Mouse (Mus musculus): ENCODE measurements around the gene Ski. TPM values are rescaled to one million over a fixed set of nuclear protein-coding genes. Genes with fewer than 3 reads are reported as not detected.

Gene Ski
- polyA plus RNA-seq, 1 experiment from 2014 or later = 2.1 TPM

DNA sequence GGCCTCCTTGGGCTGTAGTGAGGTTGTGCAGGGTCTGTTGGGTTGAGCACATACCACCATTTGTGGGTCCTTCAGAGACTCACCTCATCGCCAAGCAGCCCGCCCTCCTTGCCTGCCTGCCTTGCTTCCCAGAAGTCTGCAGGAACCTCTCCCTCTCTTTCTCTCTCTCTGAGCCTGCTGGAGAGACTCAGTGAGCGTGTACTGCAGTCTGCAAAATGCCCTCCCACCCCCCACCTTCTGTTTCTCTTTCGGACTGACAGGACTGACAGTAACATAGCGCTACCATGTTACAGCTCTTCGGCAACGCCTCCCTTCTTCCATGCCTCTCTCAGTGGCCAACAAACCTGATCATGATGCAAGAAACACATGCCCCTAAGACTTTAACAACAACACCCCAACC, 32.1 kb downstream of the Ski start:
- ATAC-seq (ENCODE audit: insufficient read depth) = no peak
- 65% methylated on average over 7 of the region's 7 CpGs for WGBS (ENCODE audit: insufficient replicate concordance)
- no peaks in the 10 kb centered on the region for H3K27me3 ChIP-seq
- 0 out of 2 replicates have a peak, but pooled peaks cover 3% of the 10 kb centered on the region for H3K36me3 ChIP-seq (replicated peaks)
- no peak overlapping the region for H3K9ac ChIP-seq
- H3K4me3 ChIP-seq (replicated peaks) = no peak overlapping the region
- peaks cover 56% of the 10 kb centered on the region for H3K4me1 ChIP-seq (replicated peaks)
- no peaks in the 10 kb centered on the region for H3K9me3 ChIP-seq (replicated peaks)
- no peak overlapping the region for H3K27ac ChIP-seq (replicated peaks)
- no peak overlapping the region for H3K4me2 ChIP-seq

DNA sequence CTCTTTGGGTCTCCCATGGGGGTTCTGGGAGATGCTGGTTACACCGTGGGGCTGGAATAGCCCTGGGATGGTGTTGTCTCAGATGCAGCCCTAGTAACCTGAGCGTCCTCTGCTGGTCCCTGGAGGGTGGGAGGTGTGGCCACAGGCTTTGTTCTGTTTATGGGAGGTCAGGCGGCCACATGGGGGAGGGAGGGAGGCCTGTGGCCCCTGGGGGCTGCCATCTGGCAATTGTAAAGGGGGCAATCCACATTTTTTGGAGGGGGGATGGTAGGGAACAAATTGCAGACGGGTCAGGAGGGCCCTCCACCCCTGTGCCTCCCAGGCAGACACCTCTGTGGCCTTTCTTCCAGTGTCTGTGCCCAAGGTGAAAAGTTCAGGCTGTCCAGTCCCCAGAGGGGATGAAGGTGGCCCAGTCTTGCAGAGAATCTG, 32.7 kb downstream of the Ski start:
- no peak for ATAC-seq (ENCODE audit: insufficient read depth)
- H3K9me3 ChIP-seq (replicated peaks) = no peaks in the 10 kb centered on the region
- H3K4me1 ChIP-seq (replicated peaks) = peaks cover 60% of the 10 kb centered on the region
- H3K36me3 ChIP-seq (replicated peaks) = 0 out of 2 replicates have a peak, but pooled peaks cover 3% of the 10 kb centered on the region
- H3K9ac ChIP-seq = no peak overlapping the region
- H3K27me3 ChIP-seq = no peaks in the 10 kb centered on the region
- H3K27ac ChIP-seq (replicated peaks) = no peak overlapping the region
- no peak overlapping the region for H3K4me3 ChIP-seq (replicated peaks)
- no peak overlapping the region for H3K4me2 ChIP-seq
- 34% methylated on average over 4 of the region's 4 CpGs for WGBS (ENCODE audit: insufficient replicate concordance)

- H3K4me1 ChIP-seq (replicated peaks) = peaks cover 69% of the 10 kb centered on the region
- H3K9ac ChIP-seq = no peak overlapping the region
- no peak overlapping the region for H3K4me3 ChIP-seq (replicated peaks)
- H3K4me2 ChIP-seq = no peak overlapping the region
- 0 out of 2 replicates have a peak, but pooled peaks cover 3% of the 10 kb centered on the region for H3K36me3 ChIP-seq (replicated peaks)
- ATAC-seq (ENCODE audit: insufficient read depth) = no peak
- H3K9me3 ChIP-seq (replicated peaks) = no peaks in the 10 kb centered on the region
- no peaks in the 10 kb centered on the region for H3K27me3 ChIP-seq
- H3K27ac ChIP-seq (replicated peaks) = no peak overlapping the region
Observed at GRCm38 (mm10) chr4:155188803-155189202, 33.6 kb downstream of the Ski start.

DNA sequence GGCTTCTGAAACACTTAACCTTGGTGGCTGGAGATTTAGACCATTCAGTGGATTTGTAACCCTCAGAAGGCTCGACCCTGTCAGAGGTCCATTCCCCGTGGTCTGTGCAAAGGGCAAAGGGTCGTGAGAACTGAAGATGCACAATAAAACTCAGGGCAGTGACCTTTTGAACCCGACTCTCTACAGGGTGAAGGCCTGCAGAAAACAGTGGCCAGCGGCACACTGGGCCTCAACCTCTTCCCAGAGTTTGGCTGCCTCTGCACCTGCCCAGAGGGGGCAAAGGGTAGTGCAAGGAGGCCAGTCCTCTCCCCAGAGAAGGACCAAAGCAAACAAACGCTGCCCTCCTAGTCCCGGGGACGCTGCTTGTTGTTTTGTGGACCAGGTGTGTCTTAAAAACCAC, 34.1 kb downstream of the Ski start:
- no peak overlapping the region for H3K4me3 ChIP-seq (replicated peaks)
- ATAC-seq (ENCODE audit: insufficient read depth) = no peak
- peaks cover 69% of the 10 kb centered on the region for H3K4me1 ChIP-seq (replicated peaks)
- H3K27ac ChIP-seq (replicated peaks) = 0 out of 2 replicates have a peak overlapping the region, but pooled peaks have one; percentile 38
- no peak overlapping the region for H3K4me2 ChIP-seq
- 40% methylated on average over 8 of the region's 8 CpGs for WGBS (ENCODE audit: insufficient replicate concordance)
- no peaks in the 10 kb centered on the region for H3K9me3 ChIP-seq (replicated peaks)
- no peak overlapping the region for H3K9ac ChIP-seq
- 0 out of 2 replicates have a peak, but pooled peaks cover 3% of the 10 kb centered on the region for H3K36me3 ChIP-seq (replicated peaks)
- no peaks in the 10 kb centered on the region for H3K27me3 ChIP-seq

- no peaks in the 10 kb centered on the region for H3K36me3 ChIP-seq (replicated peaks)
- peaks cover 69% of the 10 kb centered on the region for H3K4me1 ChIP-seq (replicated peaks)
- ATAC-seq (ENCODE audit: insufficient read depth) = peak; percentile 32; the same call in 1 of the 2 replicates
- 11% methylated on average over 3 of the region's 3 CpGs for WGBS (ENCODE audit: insufficient replicate concordance)
- no peak overlapping the region for H3K9ac ChIP-seq
- no peaks in the 10 kb centered on the region for H3K27me3 ChIP-seq
- H3K27ac ChIP-seq (replicated peaks) = peak overlapping the region; percentile 38; the same call in 1 of the 2 replicates
- H3K4me2 ChIP-seq = no peak overlapping the region
- no peak overlapping the region for H3K4me3 ChIP-seq (replicated peaks)
- no peaks in the 10 kb centered on the region for H3K9me3 ChIP-seq (replicated peaks)
Observed at GRCm38 (mm10) chr4:155187192-155187674, 35.2 kb downstream of the Ski start.

DNA sequence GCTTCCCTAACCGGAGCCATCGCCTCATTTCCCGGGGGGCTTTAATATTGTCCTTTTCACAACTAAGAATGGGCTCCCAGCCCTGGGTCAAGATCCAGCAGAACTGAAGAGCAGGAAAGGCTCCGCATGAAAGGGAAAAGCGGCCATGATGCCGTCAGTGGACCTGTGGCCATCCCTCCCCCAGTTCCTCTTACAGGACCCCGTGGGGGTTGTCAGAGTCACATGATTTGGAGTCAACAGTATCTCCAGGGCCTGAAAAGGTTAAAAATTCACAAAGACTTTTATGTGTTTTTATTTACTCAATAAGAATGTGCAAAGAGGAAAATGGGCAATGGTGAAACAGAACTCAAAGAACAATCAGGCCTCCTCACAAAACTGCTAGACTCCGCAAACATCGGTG, 36.5 kb downstream of the Ski start:
- H3K9me3 ChIP-seq (replicated peaks) = no peaks in the 10 kb centered on the region
- peaks cover 67% of the 10 kb centered on the region for H3K4me1 ChIP-seq (replicated peaks)
- H3K4me2 ChIP-seq = no peak overlapping the region
- no peaks in the 10 kb centered on the region for H3K27me3 ChIP-seq
- no peak for ATAC-seq (ENCODE audit: insufficient read depth)
- no peaks in the 10 kb centered on the region for H3K36me3 ChIP-seq (replicated peaks)
- H3K4me3 ChIP-seq (replicated peaks) = no peak overlapping the region
- H3K9ac ChIP-seq = no peak overlapping the region
- WGBS (ENCODE audit: insufficient replicate concordance) = 77% methylated on average over 9 of the region's 9 CpGs
- no peak overlapping the region for H3K27ac ChIP-seq (replicated peaks)

- Histone ChIP-seq H3K27me3 (no peaks in the 10 kb centered on the region), H3K4me2 (no peak overlapping the region), H3K9ac (no peak overlapping the region), H3K4me3 (replicated peaks) (no peak overlapping the region), H3K4me1 (replicated peaks) (peaks cover 60% of the 10 kb centered on the region), H3K36me3 (replicated peaks) (no peaks in the 10 kb centered on the region), H3K9me3 (replicated peaks) (no peaks in the 10 kb centered on the region), H3K27ac (replicated peaks) (no peak overlapping the region)
- 56% methylated on average over 18 of the region's 18 CpGs for WGBS (ENCODE audit: insufficient replicate concordance)
- ATAC-seq (ENCODE audit: insufficient read depth) = no peak
Observed at GRCm38 (mm10) chr4:155184248-155185070, 37.9 kb downstream of the Ski start.

- Histone ChIP-seq H3K36me3 (replicated peaks) (no peaks in the 10 kb centered on the region), H3K4me2 (no peak overlapping the region), H3K9me3 (replicated peaks) (no peaks in the 10 kb centered on the region), H3K27me3 (no peaks in the 10 kb centered on the region), H3K9ac (no peak overlapping the region), H3K4me1 (replicated peaks) (peaks cover 60% of the 10 kb centered on the region), H3K4me3 (replicated peaks) (no peak overlapping the region), H3K27ac (replicated peaks) (no peak overlapping the region)
- WGBS (ENCODE audit: insufficient replicate concordance) = 76% methylated on average over 7 of the region's 7 CpGs
- no peak for ATAC-seq (ENCODE audit: insufficient read depth)
Observed at GRCm38 (mm10) chr4:155183201-155183600, 39.2 kb downstream of the Ski start.

DNA sequence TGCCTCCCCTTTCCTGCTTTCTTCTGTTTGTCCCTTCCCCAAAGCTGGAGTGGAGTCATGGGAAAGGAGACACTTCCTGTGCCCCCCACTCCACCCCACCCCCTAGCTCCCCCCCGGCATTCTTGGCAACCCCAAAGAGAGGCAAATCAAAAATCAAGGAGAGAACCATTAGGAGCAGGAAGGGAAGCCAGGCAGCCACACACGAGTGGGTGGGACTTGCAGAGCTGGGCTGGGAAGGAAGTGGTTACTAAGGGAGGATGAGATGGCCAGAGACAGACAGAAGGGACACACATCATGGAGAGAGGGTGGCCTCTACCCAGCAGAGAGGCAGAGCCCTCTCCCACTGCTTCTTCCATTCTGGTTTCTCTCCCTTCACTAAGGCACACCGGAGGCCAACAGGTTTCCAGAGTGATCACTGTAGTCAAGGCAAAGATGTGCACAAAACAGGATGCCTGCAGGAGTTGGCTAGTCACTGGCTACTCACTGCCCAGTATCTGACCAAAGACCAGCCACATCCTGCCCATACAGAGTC, 43.3 kb downstream of the Ski start:
- Histone ChIP-seq H3K9ac (no peak overlapping the region), H3K36me3 (replicated peaks) (0 out of 2 replicates have a peak, but pooled peaks cover 5% of the 10 kb centered on the region), H3K27me3 (no peaks in the 10 kb centered on the region), H3K4me1 (replicated peaks) (peaks cover 46% of the 10 kb centered on the region), H3K9me3 (replicated peaks) (no peaks in the 10 kb centered on the region), H3K4me2 (peak overlapping the region; percentile 16; the same call in 1 of the 2 replicates), H3K27ac (replicated peaks) (peak overlapping the region; percentile 51; the same call in 1 of the 2 replicates), H3K4me3 (replicated peaks) (no peak overlapping the region)
- ATAC-seq (ENCODE audit: insufficient read depth) = no peak
- 26% methylated on average over 3 of the region's 3 CpGs for WGBS (ENCODE audit: insufficient replicate concordance)

DNA sequence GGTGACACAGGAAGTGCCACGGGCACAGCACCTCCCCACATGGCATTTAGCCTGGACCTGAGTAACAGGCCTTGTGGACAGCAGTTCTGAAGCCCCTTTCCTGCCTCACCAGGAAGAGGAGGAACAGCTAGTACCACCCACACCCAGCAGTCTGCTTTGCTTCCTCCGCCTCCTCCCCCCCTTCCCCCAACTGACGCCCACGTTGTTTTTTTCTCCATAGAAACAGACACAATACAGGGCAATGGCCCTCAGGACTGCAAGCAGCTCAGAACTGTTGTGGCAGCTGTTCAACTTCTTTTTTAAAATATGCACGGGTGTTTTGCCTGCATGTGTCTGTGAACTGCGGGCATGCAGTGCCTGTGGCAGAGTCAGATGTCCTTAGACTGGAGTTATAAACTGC, 44.1 kb downstream of the Ski start:
- Histone ChIP-seq H3K27ac (replicated peaks) (peak overlapping the region; percentile 51), H3K4me3 (replicated peaks) (no peak overlapping the region), H3K36me3 (replicated peaks) (0 out of 2 replicates have a peak, but pooled peaks cover 5% of the 10 kb centered on the region), H3K9me3 (replicated peaks) (no peaks in the 10 kb centered on the region), H3K27me3 (no peaks in the 10 kb centered on the region), H3K4me2 (peak overlapping the region; percentile 16; the same call in 1 of the 2 replicates), H3K4me1 (replicated peaks) (peaks cover 52% of the 10 kb centered on the region), H3K9ac (no peak overlapping the region)
- WGBS (ENCODE audit: insufficient replicate concordance) = 10% methylated on average over 6 of the region's 6 CpGs
- ATAC-seq (ENCODE audit: insufficient read depth) = 0 out of 2 replicates have a peak, but pooled peaks have one; percentile 16

DNA sequence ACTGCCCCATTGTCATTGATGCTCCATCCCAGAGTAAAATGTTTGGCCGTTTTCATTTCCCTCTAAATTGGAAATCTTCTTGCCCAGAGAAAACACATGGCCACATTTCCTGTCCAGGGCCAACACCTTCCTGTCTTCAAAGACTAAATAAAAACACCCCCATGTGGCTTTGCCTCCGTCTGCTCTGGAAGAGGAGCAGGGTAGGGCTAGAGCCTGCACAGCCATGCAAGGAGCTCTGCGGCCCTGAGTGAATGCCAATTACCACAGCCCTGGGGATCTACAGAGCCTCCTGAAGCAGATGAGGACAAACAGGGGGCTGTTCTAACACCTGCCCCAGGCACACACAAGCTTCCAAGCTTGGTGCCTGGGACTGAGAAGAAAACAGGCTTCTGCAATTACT, 46.2 kb downstream of the Ski start:
- no peaks in the 10 kb centered on the region for H3K27me3 ChIP-seq
- H3K36me3 ChIP-seq (replicated peaks) = 0 out of 2 replicates have a peak, but pooled peaks cover 5% of the 10 kb centered on the region
- H3K27ac ChIP-seq (replicated peaks) = no peak overlapping the region
- no peak for ATAC-seq (ENCODE audit: insufficient read depth)
- H3K9ac ChIP-seq = no peak overlapping the region
- 48% methylated on average over 3 of the region's 3 CpGs for WGBS (ENCODE audit: insufficient replicate concordance)
- no peak overlapping the region for H3K4me3 ChIP-seq (replicated peaks)
- H3K4me2 ChIP-seq = no peak overlapping the region
- H3K4me1 ChIP-seq (replicated peaks) = peaks cover 71% of the 10 kb centered on the region
- no peaks in the 10 kb centered on the region for H3K9me3 ChIP-seq (replicated peaks)
